Comparison of ENCODE assay signal across 14 mouse cellular contexts in the genomic region with DNA sequence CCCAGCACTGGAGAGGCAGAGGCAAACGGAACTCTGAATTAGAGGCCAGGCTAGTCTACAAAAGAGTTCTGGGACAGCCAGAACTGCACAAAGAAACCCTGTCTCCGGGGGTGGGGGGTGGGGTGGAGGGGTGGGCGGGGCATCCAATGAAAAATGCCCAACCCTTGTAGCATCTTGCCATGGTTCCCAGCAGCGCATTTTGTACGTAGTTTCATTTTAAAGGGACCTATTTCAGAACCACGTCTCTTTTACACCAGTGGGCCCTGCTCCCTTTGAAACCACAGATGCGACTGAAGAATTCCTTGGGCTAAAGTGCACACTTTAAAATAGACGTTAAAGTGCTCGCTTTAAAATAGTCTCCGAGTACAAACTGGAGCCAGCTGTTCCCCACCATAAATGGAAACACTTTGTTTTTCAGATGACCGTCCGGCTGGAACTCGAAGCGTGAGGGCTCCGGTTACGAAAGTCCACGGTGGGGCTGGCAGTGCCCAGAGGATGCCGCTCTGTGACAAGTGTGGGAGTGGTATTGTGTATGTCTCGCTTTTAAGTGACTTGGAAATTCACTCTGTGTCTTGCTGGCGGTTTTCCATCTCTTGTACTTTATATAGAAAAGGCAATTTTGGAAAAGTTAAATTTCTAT. TPM values are rescaled to one million over a fixed set of nuclear protein-coding genes. Genes with fewer than 3 reads are reported as not detected.
A peak's percentile ranks its signal among the peaks of the same experiment; 100 is the strongest.
DNase-seq lines count a peak whose midpoint lies in the region; ATAC-seq lines count a peak whose summit lies in the region.
"Had no signal": no experiment of that assay in that cellular context is flagged by ENCODE, and none has a peak within 500 bp of the region (broad histone marks: within the 10 kb centered on the region; RNA-seq: fewer than 3 reads in every experiment).

No protein-coding gene starts in this region.

- H3K4me3 ChIP-seq in kidney, embryonic 15.5 days (replicated peaks) = peak overlapping the region; percentile 17; the same call in 1 of the 2 replicates
- H3K4me3 ChIP-seq in embryonic facial prominence, embryonic 11.5 days (ENCODE audit: low read depth, low read length) = no peak overlapping the region
- H3K4me3 ChIP-seq in heart, embryonic 12.5 days = no peak overlapping the region
- peak overlapping the region; percentile 20 for H3K4me3 ChIP-seq in lung, embryonic 16.5 days (ENCODE audit: low read length)
- H3K4me3 ChIP-seq: forebrain, embryonic 13.5 days; hindbrain, embryonic 13.5 days had no signal

- DNase-seq in kidney, adult 8-10 months = no peak
- DNase-seq in embryonic facial prominence, embryonic 11.5 days (ENCODE audit: low spot score) = peak; percentile 25
- no peak for DNase-seq in cerebellum, adult 8-10 months
- no peak for DNase-seq in frontal cortex, postnatal 14 days (ENCODE audit: low spot score in 2 of 2)
- DNase-seq in ovary, adult 18-20 months (ENCODE audit: low spot score) = no peak

- H3K9ac ChIP-seq in kidney, embryonic 15.5 days = no peak overlapping the region
- H3K9ac ChIP-seq in embryonic facial prominence, embryonic 11.5 days (replicated peaks; ENCODE audit: low read length) = no peak overlapping the region
- no peak overlapping the region for H3K9ac ChIP-seq in heart, embryonic 12.5 days
- H3K9ac ChIP-seq in lung, embryonic 16.5 days (ENCODE audit: low read length) = no peak overlapping the region
- H3K9ac ChIP-seq: forebrain, embryonic 13.5 days; hindbrain, embryonic 13.5 days had no signal

- no peaks in the 10 kb centered on the region for H3K27me3 ChIP-seq in kidney, embryonic 15.5 days
- no peaks in the 10 kb centered on the region for H3K27me3 ChIP-seq in embryonic facial prominence, embryonic 11.5 days (ENCODE audit: control insufficient read depth, insufficient read depth, low read length)
- no peaks in the 10 kb centered on the region for H3K27me3 ChIP-seq in heart, embryonic 12.5 days (replicated peaks)
- no peaks in the 10 kb centered on the region for H3K27me3 ChIP-seq in lung, embryonic 16.5 days (ENCODE audit: control insufficient read depth, insufficient read depth, low read depth, low read length)
- H3K27me3 ChIP-seq: forebrain, embryonic 13.5 days; hindbrain, embryonic 13.5 days had no signal

- WGBS in kidney, embryonic 15.5 days = 44% methylated on average over 20 of the region's 20 CpGs
- 59% methylated on average over 20 of the region's 20 CpGs for WGBS in embryonic facial prominence, embryonic 11.5 days
- WGBS in heart, embryonic 12.5 days = 70% methylated on average over 20 of the region's 20 CpGs
- WGBS in lung, embryonic 16.5 days = 63% methylated on average over 20 of the region's 20 CpGs

- H3K4me2 ChIP-seq in kidney, embryonic 15.5 days = peak overlapping the region; percentile 40
- H3K4me2 ChIP-seq in embryonic facial prominence, embryonic 11.5 days (ENCODE audit: low read depth, low read length) = no peak overlapping the region
- peak overlapping the region; percentile 29; the same call in 1 of the 2 replicates for H3K4me2 ChIP-seq in heart, embryonic 12.5 days
- H3K4me2 ChIP-seq in lung, embryonic 16.5 days (ENCODE audit: low read depth, low read length) = peak overlapping the region; percentile 32
- H3K4me2 ChIP-seq: forebrain, embryonic 13.5 days; hindbrain, embryonic 13.5 days had no signal

- H3K4me1 ChIP-seq in kidney, embryonic 15.5 days = 0 out of 2 replicates have a peak, but pooled peaks cover 10% of the 10 kb centered on the region
- no peaks in the 10 kb centered on the region for H3K4me1 ChIP-seq in embryonic facial prominence, embryonic 11.5 days (ENCODE audit: control insufficient read depth, insufficient read depth, low read length)
- H3K4me1 ChIP-seq in heart, embryonic 12.5 days (replicated peaks) = no peaks in the 10 kb centered on the region
- peaks cover 4% of the 10 kb centered on the region; the same call in 1 of the 2 replicates for H3K4me1 ChIP-seq in lung, embryonic 16.5 days (replicated peaks; ENCODE audit: control insufficient read depth, insufficient read depth, low read length)
- H3K4me1 ChIP-seq: forebrain, embryonic 13.5 days; hindbrain, embryonic 13.5 days had no signal

- ATAC-seq in kidney, embryonic 15.5 days (replicated peaks; ENCODE audit: low FRiP score) = peak; percentile 71
- ATAC-seq in embryonic facial prominence, embryonic 11.5 days (replicated peaks; ENCODE audit: insufficient number of reproducible peaks, low FRiP score, low TSS enrichment, low read depth) = no peak
- no peak for ATAC-seq in heart, embryonic 12.5 days (ENCODE audit: insufficient number of reproducible peaks, low FRiP score)
- ATAC-seq in lung, embryonic 16.5 days (ENCODE audit: low read depth) = peak; percentile 67
- ATAC-seq: activated CD4-positive, CD25-positive, alpha-beta regulatory T cell, adult 4 months; forebrain, embryonic 13.5 days had no signal

- no peaks in the 10 kb centered on the region for H3K36me3 ChIP-seq in kidney, embryonic 15.5 days
- no peaks in the 10 kb centered on the region for H3K36me3 ChIP-seq in embryonic facial prominence, embryonic 11.5 days (replicated peaks; ENCODE audit: control insufficient read depth, insufficient read depth, low read depth, low read length)
- H3K36me3 ChIP-seq in heart, embryonic 12.5 days = peaks cover 73% of the 10 kb centered on the region
- no peaks in the 10 kb centered on the region for H3K36me3 ChIP-seq in lung, embryonic 16.5 days (ENCODE audit: control insufficient read depth, insufficient read depth, low read length)
- H3K36me3 ChIP-seq: hindbrain, embryonic 13.5 days had no signal

- no peaks in the 10 kb centered on the region for H3K9me3 ChIP-seq in kidney, embryonic 15.5 days (replicated peaks)
- no peaks in the 10 kb centered on the region for H3K9me3 ChIP-seq in embryonic facial prominence, embryonic 11.5 days (replicated peaks; ENCODE audit: control insufficient read depth, low read length)
- H3K9me3 ChIP-seq in heart, embryonic 12.5 days (replicated peaks) = peaks cover 6% of the 10 kb centered on the region; the same call in 1 of the 2 replicates
- no peaks in the 10 kb centered on the region; the same call in 1 of the 2 replicates for H3K9me3 ChIP-seq in lung, embryonic 16.5 days (ENCODE audit: control insufficient read depth, low read length)
- H3K9me3 ChIP-seq: forebrain, embryonic 13.5 days; hindbrain, embryonic 13.5 days had no signal

- peak overlapping the region; percentile 74 for H3K27ac ChIP-seq in kidney, embryonic 15.5 days
- no peak overlapping the region for H3K27ac ChIP-seq in embryonic facial prominence, embryonic 11.5 days (replicated peaks; ENCODE audit: low read depth, low read length)
- H3K27ac ChIP-seq in heart, embryonic 12.5 days (ENCODE audit: poor library complexity, severe bottlenecking) = peak overlapping the region; percentile 32
- 0 out of 2 replicates have a peak overlapping the region, but pooled peaks have one; percentile 10 for H3K27ac ChIP-seq in lung, embryonic 16.5 days (ENCODE audit: low read length)
- H3K27ac ChIP-seq: forebrain, embryonic 13.5 days; hindbrain, embryonic 13.5 days had no signal

RNA-seq across cellular contexts. Expression of gene Ccdc110, which starts 17.3 kb away (rescaled TPM):
- not detected in 2 replicates for polyA plus RNA-seq in kidney, embryonic 15.5 days (2015; fragmentation: Nextera tagmentation; extraction: Ambion mirVana)
- 0.13 TPM in 1 of 2 replicates, not detected in the other for polyA plus RNA-seq in embryonic facial prominence, embryonic 11.5 days (2014; fragmentation: Nextera tagmentation; extraction: Ambion mirVana)
- polyA plus RNA-seq in heart, embryonic 12.5 days (2016; fragmentation: Nextera tagmentation; extraction: Ambion mirVana) = 0.06 and 0.20 TPM in 2 replicates
- polyA plus RNA-seq in lung, embryonic 16.5 days (2015; fragmentation: Nextera tagmentation; extraction: Ambion mirVana) = not detected in 2 replicates
- polyA plus RNA-seq: activated CD4-positive, CD25-positive, alpha-beta regulatory T cell, adult 4 months; liver, embryonic 16.5 days; neural tube, embryonic 11.5 days; urinary bladder, adult 2 months had no signal

RNA-seq across cellular contexts. Expression of gene Pdlim3, which starts 31.9 kb away (rescaled TPM):
- 13.2 and 23.7 TPM in 2 replicates for polyA plus RNA-seq in kidney, embryonic 15.5 days (2015; fragmentation: Nextera tagmentation; extraction: Ambion mirVana)
- 13.5 and 13.9 TPM in 2 replicates for polyA plus RNA-seq in embryonic facial prominence, embryonic 11.5 days (2014; fragmentation: Nextera tagmentation; extraction: Ambion mirVana)
- polyA plus RNA-seq in heart, embryonic 12.5 days (2016; fragmentation: Nextera tagmentation; extraction: Ambion mirVana) = 336 and 344 TPM in 2 replicates
- polyA plus RNA-seq in lung, embryonic 16.5 days (2015; fragmentation: Nextera tagmentation; extraction: Ambion mirVana) = 45.5 and 48.6 TPM in 2 replicates
- polyA plus RNA-seq: activated CD4-positive, CD25-positive, alpha-beta regulatory T cell, adult 4 months had no signal

RNA-seq across cellular contexts. Expression of gene 1700029J07Rik, which starts 57.9 kb away (rescaled TPM):
- 4.9 and 5.5 TPM in 2 replicates for polyA plus RNA-seq in kidney, embryonic 15.5 days (2015; fragmentation: Nextera tagmentation; extraction: Ambion mirVana)
- polyA plus RNA-seq in embryonic facial prominence, embryonic 11.5 days (2014; fragmentation: Nextera tagmentation; extraction: Ambion mirVana) = 1.9 and 2.6 TPM in 2 replicates
- polyA plus RNA-seq in heart, embryonic 12.5 days (2016; fragmentation: Nextera tagmentation; extraction: Ambion mirVana) = 2.5 and 3.2 TPM in 2 replicates
- 6.1 and 7.1 TPM in 2 replicates for polyA plus RNA-seq in lung, embryonic 16.5 days (2015; fragmentation: Nextera tagmentation; extraction: Ambion mirVana)

RNA-seq across cellular contexts. Expression of gene Ufsp2, which starts 58.2 kb away (rescaled TPM):
- 81.8 and 83.5 TPM in 2 replicates for polyA plus RNA-seq in kidney, embryonic 15.5 days (2015; fragmentation: Nextera tagmentation; extraction: Ambion mirVana)
- polyA plus RNA-seq in embryonic facial prominence, embryonic 11.5 days (2014; fragmentation: Nextera tagmentation; extraction: Ambion mirVana) = 54.2 and 54.5 TPM in 2 replicates
- polyA plus RNA-seq in heart, embryonic 12.5 days (2016; fragmentation: Nextera tagmentation; extraction: Ambion mirVana) = 52.4 and 63.7 TPM in 2 replicates
- polyA plus RNA-seq in lung, embryonic 16.5 days (2015; fragmentation: Nextera tagmentation; extraction: Ambion mirVana) = 82.7 and 90.7 TPM in 2 replicates

Comparison
In these comparisons a context has a peak if more than half of its experiments do, and no peak if none do; other contexts are left out.
1. ATAC-seq: peak in kidney, embryonic 15.5 days (single experiment) and lung, embryonic 16.5 days (single experiment); none in embryonic facial prominence, embryonic 11.5 days (single experiment) and heart, embryonic 12.5 days (single experiment).
2. H3K4me3 ChIP-seq: peak in kidney, embryonic 15.5 days (single experiment) and lung, embryonic 16.5 days (single experiment); none in embryonic facial prominence, embryonic 11.5 days (single experiment) and heart, embryonic 12.5 days (single experiment).